Mouse (Mus musculus) adrenal gland (tissue): Measurements from ENCODE around the gene Rnf144a.
"Not testable (repeated sequence)": the region's sequence is repeated elsewhere in the genome, so short reads cannot be mapped to it uniquely, and the experiment has no call there.

ENCODE experiments used
- intact Hi-C: fragments of 180-260 bp; cut with DNase I; formaldehyde crosslinking; loops from one replicate; pipeline ENCODE4 v1.15.1; 2025
- long read RNA-seq, 2 experiments: library from polyadenylated mRNA; unstranded; transcript quantifications; one replicate each; pipeline ENCODE4 v2.0.0; 2020; ENCODE audit warnings: borderline replicate concordance in 1 of 2; ENCODE audit not compliant: insufficient replicate concordance in 1 of 2

Gene Rnf144a
- long read RNA-seq, experiment 1, full-length matches to known transcripts = 1 of 5 reads
- long read RNA-seq, experiment 1, partial matches to known transcripts = 0 of 5 reads
- long read RNA-seq, experiment 1, other reads (novel, unspliced or antisense) = 4 of 5 reads
- long read RNA-seq, experiment 2, full-length matches to known transcripts = 1 of 9 reads
- long read RNA-seq, experiment 2, partial matches to known transcripts = 3 of 9 reads
- long read RNA-seq, experiment 2, other reads (novel, unspliced or antisense) = 5 of 9 reads

DNA sequence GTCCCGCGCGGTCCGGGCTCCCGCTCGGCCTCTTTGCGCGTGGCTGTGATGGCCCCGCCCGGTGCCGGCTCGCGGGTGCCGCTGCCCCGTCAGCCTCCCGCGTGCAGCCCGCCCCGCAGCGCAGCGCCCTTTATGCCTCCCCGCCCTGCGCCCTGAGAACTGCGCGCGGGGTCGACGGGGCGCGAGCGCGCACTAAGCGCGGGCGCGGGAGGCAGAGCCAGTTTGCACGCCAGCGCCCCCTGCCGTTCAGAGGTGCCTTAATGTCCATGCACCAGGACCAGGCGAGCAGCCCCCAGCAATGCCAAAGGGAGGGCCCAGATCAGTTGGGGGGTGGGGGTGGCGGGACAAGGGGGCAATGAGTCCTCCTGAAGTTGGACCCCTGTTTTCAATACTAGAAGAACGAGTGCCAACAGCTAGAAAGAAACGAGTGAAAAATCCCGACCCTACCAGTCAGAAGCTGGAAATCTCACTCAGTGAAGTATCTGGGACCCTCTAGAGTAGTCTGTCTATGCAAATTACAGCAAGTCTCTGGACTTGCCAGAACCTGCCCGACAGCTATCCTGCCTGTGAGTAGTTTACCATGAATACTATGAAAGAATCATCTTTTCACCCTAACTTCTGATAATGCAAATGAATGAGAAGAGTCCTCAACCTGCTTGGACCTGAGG is at the start of gene Rnf144a:
Gene Rnf144a, minus strand, starts transcription at position 151 of the 668 bp plus-strand sequence.
- intact Hi-C loops = loop anchor here (2.0 kb wide), 1 partner anchor 100 kb away; no protein-coding TSS in a partner anchor

DNA sequence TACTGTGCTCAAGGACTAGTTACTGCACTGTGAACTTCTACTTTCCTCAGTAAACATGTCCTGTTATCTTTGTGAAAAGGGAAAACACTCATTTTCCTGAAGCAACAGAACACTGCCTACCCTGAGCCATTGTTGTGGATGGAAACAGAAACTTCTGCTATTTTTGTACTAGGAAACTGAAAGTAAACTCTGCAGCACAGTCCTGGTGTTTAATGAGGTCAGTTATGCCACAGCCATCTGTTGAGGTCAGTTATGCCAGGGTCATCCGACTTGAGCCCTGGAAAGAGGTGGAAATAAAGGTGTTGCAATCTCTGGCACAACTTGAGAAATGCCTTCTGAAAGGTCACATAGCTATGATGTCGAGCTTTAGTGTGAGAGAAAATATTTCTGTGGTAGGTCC is 45.0 kb upstream of the Rnf144a start:
- intact Hi-C loops = no loop called here

- intact Hi-C loops = no loop called here
Measured at GRCm38 (mm10) chr12:26456028-26456698, 41.1 kb upstream of the Rnf144a start, which contains the start of gene Rsad2. Gene Rsad2 (minus strand): TSS chr12:26456452.

DNA sequence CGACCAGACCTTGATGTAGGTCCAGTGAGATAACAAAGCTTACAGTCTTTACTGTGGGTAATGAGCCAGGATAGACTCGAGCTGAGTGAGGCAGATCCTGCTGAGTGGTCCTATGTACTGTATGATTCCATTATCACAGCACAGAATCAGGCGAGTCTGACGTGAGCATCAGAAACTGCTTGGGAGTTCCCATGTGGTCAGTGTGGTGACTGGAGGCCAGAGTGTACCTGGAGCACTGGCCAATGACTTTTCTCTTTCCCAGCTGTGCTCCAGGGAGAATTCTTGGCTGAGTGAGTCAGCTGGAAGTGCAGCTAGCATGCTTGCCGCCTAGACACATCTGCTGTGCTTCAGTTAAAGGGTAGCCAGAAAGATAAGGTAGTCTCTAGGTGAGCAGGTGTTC is 39.6 kb upstream of the Rnf144a start:
- intact Hi-C loops = no loop called here

GRCm38 (mm10) chr12:26452951-26453350 is 37.9 kb upstream of the Rnf144a start:
- intact Hi-C loops = no loop called here

GRCm38 (mm10) chr12:26451150-26451549 is 36.1 kb upstream of the Rnf144a start:
- intact Hi-C loops = no loop called here

- intact Hi-C loops = no loop called here
Measured at GRCm38 (mm10) chr12:26449483-26449882, 34.4 kb upstream of the Rnf144a start.

DNA sequence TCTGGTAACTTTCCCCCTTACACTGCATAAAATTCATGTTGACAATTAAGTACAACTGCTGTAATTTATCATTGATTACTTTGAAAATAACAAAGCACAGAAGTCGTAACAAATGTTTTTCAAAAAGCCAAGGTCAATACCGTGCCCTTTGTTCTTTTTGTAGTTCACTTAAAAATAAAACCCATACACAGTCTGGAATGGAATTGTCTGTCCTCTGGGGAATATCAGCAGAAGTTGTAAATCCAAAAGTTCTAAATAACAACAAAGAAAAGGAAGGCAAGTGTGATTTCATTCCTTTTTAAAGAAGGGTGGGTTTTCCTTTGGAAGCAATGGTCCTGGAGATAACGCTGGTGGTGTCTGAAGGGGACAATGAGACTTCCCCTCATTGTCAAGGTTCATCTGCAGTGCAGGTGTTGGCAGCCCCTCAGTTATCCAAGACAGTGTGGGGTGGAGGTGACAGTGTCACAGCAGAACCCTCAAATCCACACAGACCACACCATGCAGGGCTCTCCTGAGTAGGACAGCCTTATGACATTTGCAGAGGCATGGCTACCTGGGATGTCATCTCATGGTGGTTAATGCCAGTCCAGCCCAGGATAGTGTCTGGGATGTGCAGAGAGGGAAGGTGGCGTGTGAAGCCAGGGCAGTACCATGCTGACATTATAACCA is 31.5 kb upstream of the Rnf144a start:
- intact Hi-C loops = no loop called here

DNA sequence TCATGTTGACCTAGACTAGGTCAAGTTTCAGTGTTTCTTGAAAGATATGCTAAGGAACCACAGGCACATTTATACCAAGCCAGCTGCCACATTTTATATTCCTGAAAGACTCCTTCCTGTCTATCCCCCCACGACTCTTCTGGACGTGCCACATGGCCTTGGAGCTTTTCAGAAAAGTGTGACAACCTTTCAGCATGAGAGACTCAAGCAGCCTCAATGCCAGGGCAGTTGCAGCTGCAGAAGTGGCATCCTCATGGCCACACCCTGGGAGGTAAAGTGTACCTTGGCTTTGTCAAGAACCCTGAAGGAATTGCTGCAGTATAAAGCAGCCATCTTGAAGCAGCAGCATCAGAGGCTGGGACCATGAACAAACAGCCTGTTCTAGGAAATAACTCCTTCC is 29.5 kb upstream of the Rnf144a start:
- intact Hi-C loops = no loop called here

GRCm38 (mm10) chr12:26444054-26444453 is 29.0 kb upstream of the Rnf144a start:
- intact Hi-C loops = no loop called here

GRCm38 (mm10) chr12:26439366-26439765 is 24.3 kb upstream of the Rnf144a start:
- intact Hi-C loops = no loop called here

DNA sequence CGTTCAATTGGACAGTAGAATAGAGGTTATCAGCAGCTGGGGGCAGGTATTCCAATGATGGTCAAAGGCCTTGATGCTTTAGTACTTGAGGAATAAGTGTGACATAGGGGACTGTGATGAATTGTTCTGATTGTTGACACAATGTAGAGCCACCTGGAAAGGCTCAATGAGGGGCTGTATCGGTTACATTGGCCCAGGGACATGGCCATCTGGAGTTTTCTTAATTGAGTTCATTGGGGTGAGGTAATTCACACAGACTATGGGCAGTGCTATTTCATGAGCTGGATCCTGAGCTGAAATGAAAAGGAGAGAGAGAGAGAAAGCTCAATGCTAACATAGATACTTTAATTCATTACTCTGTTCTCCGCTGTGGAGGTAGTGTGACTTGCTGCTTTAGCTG is 22.9 kb upstream of the Rnf144a start:
- intact Hi-C loops = no loop called here

- intact Hi-C loops = no loop called here
Measured at GRCm38 (mm10) chr12:26436334-26436733, 21.3 kb upstream of the Rnf144a start.

- intact Hi-C loops = not testable (repeated sequence)
Measured at GRCm38 (mm10) chr12:26428771-26429170, 13.7 kb upstream of the Rnf144a start.

DNA sequence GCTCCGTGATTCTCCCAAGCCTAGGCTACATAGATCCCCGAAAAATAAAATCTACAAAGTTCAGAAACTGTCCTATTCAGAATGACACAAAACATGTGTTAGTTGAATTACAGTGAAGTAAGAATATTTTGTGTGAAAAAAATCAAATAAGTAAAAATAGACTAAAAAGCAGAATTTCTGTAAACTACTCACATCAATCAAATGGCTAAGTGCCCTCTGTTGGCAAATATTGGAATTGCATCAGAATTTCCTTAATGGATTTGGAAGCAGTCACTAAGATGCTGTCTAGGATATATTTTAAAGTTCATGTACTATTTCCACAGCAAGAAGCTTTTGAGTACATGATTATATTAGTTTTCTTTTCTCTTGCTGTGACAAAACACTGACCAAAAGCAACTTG is 9.8 kb upstream of the Rnf144a start:
- intact Hi-C loops = no loop called here

DNA sequence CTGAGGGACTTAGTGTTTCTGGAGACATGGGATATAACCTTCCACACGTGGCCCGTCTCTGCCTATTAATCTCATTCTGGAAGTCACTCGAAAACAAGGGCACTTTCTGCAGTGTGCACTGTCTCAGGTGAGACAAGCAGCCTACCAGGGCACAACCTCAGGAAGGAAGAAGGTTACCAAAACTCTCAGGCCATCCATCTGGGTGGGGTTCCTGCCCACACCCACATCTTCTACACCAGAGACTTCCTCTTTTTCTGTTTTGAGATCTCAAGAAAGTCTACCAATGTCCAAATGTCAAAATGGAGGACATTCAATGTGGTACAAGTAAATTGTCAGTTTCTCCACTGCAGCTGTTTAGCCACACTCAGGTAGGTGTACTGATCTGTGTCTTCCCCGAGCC is 3.3 kb upstream of the Rnf144a start:
- intact Hi-C loops = no loop called here

GRCm38 (mm10) chr12:26416636-26417295 is 1.7 kb upstream of the Rnf144a start:
- intact Hi-C loops = no loop called here

GRCm38 (mm10) chr12:26414451-26415103 is 477 bp downstream of the Rnf144a start:
- intact Hi-C loops = loop anchor here (2.0 to 5.0 kb wide), 2 partner anchors 57 to 100 kb away; no protein-coding TSS in a partner anchor

- intact Hi-C loops = loop anchor here (2.0 to 5.0 kb wide), 2 partner anchors 57 to 99 kb away; no protein-coding TSS in a partner anchor
Measured at GRCm38 (mm10) chr12:26413961-26414411, 1.1 kb downstream of the Rnf144a start.

GRCm38 (mm10) chr12:26412802-26413201 is 2.3 kb downstream of the Rnf144a start:
- intact Hi-C loops = loop anchor here (5.0 kb wide), 1 partner anchor 56 kb away; no protein-coding TSS in a partner anchor
